Mouse (Mus musculus) heart, embryonic 15.5 days (tissue): ENCODE data around the gene Oprl1. TPM values are rescaled to one million over a fixed set of nuclear protein-coding genes. Genes with fewer than 3 reads are reported as not detected.

Experiments used
- ATAC-seq: fragments of 200-750 bp; cut with Nextera tagmentation; replicated peaks from 2 replicates; pipeline ENCODE4 v1.8.0; 2017; ENCODE audit warnings: low read depth, moderate TSS enrichment; ENCODE audit not compliant: insufficient number of reproducible peaks, insufficient read depth, low FRiP score
- H3K27ac ChIP-seq: fragments of 300-500 bp; sonication (generic); 2 replicates; pipeline ENCODE4 v1.5.1; 2015; ENCODE audit warnings: mild to moderate bottlenecking, inconsistent platforms
- H3K27me3 ChIP-seq: fragments of 300-500 bp; sonication (generic); 2 replicates; pipeline ENCODE4 v1.6.1; 2015; ENCODE audit warnings: inconsistent platforms
- H3K36me3 ChIP-seq: fragments of 300-500 bp; sonication (generic); 2 replicates; pipeline ENCODE4 v1.6.1; 2015; ENCODE audit warnings: mild to moderate bottlenecking, inconsistent platforms
- H3K4me1 ChIP-seq: fragments of 300-500 bp; sonication (generic); replicated peaks from 2 replicates; pipeline ENCODE4 v1.6.1; 2015; ENCODE audit warnings: inconsistent platforms
- H3K4me2 ChIP-seq: fragments of 300-500 bp; sonication (generic); 2 replicates; pipeline ENCODE4 v1.6.1; 2015; ENCODE audit warnings: inconsistent platforms, mild to moderate bottlenecking, moderate library complexity
- H3K4me3 ChIP-seq: fragments of 300-500 bp; sonication (generic); 2 replicates; pipeline ENCODE4 v1.5.1; 2015; ENCODE audit warnings: mild to moderate bottlenecking, inconsistent platforms
- H3K9ac ChIP-seq: fragments of 300-500 bp; sonication (generic); 2 replicates; pipeline ENCODE4 v1.6.1; 2015; ENCODE audit warnings: mild to moderate bottlenecking, inconsistent platforms
- H3K9me3 ChIP-seq: fragments of 300-500 bp; sonication (generic); replicated peaks from 2 replicates; pipeline ENCODE4 v1.6.1; 2016; ENCODE audit warnings: inconsistent platforms
- WGBS: fragments of 180-500 bp; shearing (Covaris S2); methylation state at CpG from one replicate; pipeline ENCODE4 v1.1.7; 2015; ENCODE audit warnings: mixed read lengths; 5-methylcytosine and 5-hydroxymethylcytosine counted together
- polyA plus RNA-seq: library from polyadenylated mRNA; unstranded; fragments of >200 nt; fragmentation: Nextera tagmentation; extraction: Ambion mirVana; gene quantifications from 2 replicates; pipeline ENCODE4 v1.2.1, GENCODE M21; 2015

The Oprl1 gene
- polyA plus RNA-seq, 1 experiment from 2014 or later: 1.8 TPM

- H3K27me3 ChIP-seq: peaks cover 5% of the 10 kb centered on the region; the same call in 1 of the 2 replicates
- ATAC-seq: peak; percentile 33
- no peak overlapping the region for H3K4me2 ChIP-seq
- no peak overlapping the region for H3K4me3 ChIP-seq
- H3K9ac ChIP-seq: no peak overlapping the region
- peaks cover 24% of the 10 kb centered on the region for H3K4me1 ChIP-seq
- H3K27ac ChIP-seq: no peak overlapping the region
- H3K9me3 ChIP-seq: no peaks in the 10 kb centered on the region
- H3K36me3 ChIP-seq: no peaks in the 10 kb centered on the region
- 50% methylated on average over 1 of the region's 1 CpGs for WGBS
Measured at GRCm38 (mm10) chr2:181678780-181679179, 36.0 kb upstream of the Oprl1 start.

GRCm38 (mm10) chr2:181679951-181680715 lies 34.7 kb upstream of the Oprl1 start, which contains the start of gene Tcea2:
Gene Tcea2 (plus strand): TSS chr2:181680310.
- Histone ChIP-seq H3K27ac (peak within 1 kb of the TSS; percentile 59), H3K36me3 (no peaks in the 10 kb centered on the region), H3K27me3 (no peaks in the 10 kb centered on the region), H3K9me3 (no peaks in the 10 kb centered on the region), H3K4me3 (peak within 1 kb of the TSS; percentile 81), H3K4me2 (peak within 1 kb of the TSS; percentile 95), H3K4me1 (peaks cover 23% of the 10 kb centered on the region), H3K9ac (peak within 1 kb of the TSS; percentile 87)
- under 1% methylated on average over 61 of the region's 69 CpGs for WGBS
- ATAC-seq: peak; percentile 19

- peak overlapping the region; percentile 95 for H3K4me2 ChIP-seq
- H3K4me3 ChIP-seq: peak overlapping the region; percentile 81
- H3K4me1 ChIP-seq: peaks cover 17% of the 10 kb centered on the region
- peak overlapping the region; percentile 59; the same call in 1 of the 2 replicates for H3K27ac ChIP-seq
- ATAC-seq: peak; percentile 6; the same call in 1 of the 2 replicates
- H3K9me3 ChIP-seq: no peaks in the 10 kb centered on the region
- WGBS: 13% methylated on average over 7 of the region's 7 CpGs
- H3K36me3 ChIP-seq: no peaks in the 10 kb centered on the region
- H3K9ac ChIP-seq: peak overlapping the region; percentile 87
- H3K27me3 ChIP-seq: no peaks in the 10 kb centered on the region
Measured at GRCm38 (mm10) chr2:181680716-181681117, 34.1 kb upstream of the Oprl1 start.

- no peak for ATAC-seq
- WGBS: 91% methylated on average over 1 of the region's 1 CpGs
- Histone ChIP-seq H3K27me3 (no peaks in the 10 kb centered on the region), H3K4me2 (no peak overlapping the region), H3K4me3 (no peak overlapping the region), H3K9me3 (no peaks in the 10 kb centered on the region), H3K27ac (no peak overlapping the region), H3K4me1 (peaks cover 16% of the 10 kb centered on the region), H3K9ac (no peak overlapping the region), H3K36me3 (no peaks in the 10 kb centered on the region)
Measured at GRCm38 (mm10) chr2:181681978-181682377, 32.8 kb upstream of the Oprl1 start.

GRCm38 (mm10) chr2:181683381-181683780 lies 31.4 kb upstream of the Oprl1 start:
- Histone ChIP-seq H3K4me1 (peaks cover 16% of the 10 kb centered on the region), H3K4me2 (no peak overlapping the region), H3K27me3 (no peaks in the 10 kb centered on the region), H3K9me3 (no peaks in the 10 kb centered on the region), H3K36me3 (peaks cover 6% of the 10 kb centered on the region; the same call in 1 of the 2 replicates), H3K27ac (no peak overlapping the region), H3K9ac (no peak overlapping the region), H3K4me3 (no peak overlapping the region)
- ATAC-seq: no peak
- WGBS: 62% methylated on average over 4 of the region's 4 CpGs

GRCm38 (mm10) chr2:181684713-181685112 lies 30.1 kb upstream of the Oprl1 start:
- no peaks in the 10 kb centered on the region for H3K27me3 ChIP-seq
- H3K36me3 ChIP-seq: peaks cover 18% of the 10 kb centered on the region
- peaks cover 11% of the 10 kb centered on the region for H3K4me1 ChIP-seq
- no peak for ATAC-seq
- H3K9me3 ChIP-seq: no peaks in the 10 kb centered on the region
- 57% methylated on average over 1 of the region's 1 CpGs for WGBS
- no peak overlapping the region for H3K4me3 ChIP-seq
- no peak overlapping the region for H3K9ac ChIP-seq
- H3K27ac ChIP-seq: no peak overlapping the region
- no peak overlapping the region for H3K4me2 ChIP-seq

GRCm38 (mm10) chr2:181685686-181686085 lies 29.1 kb upstream of the Oprl1 start:
- ATAC-seq: no peak
- H3K9me3 ChIP-seq: no peaks in the 10 kb centered on the region
- WGBS: 87% methylated on average over 4 of the region's 4 CpGs

GRCm38 (mm10) chr2:181687586-181687985 lies 27.2 kb upstream of the Oprl1 start:
- Histone ChIP-seq H3K36me3 (peaks cover 18% of the 10 kb centered on the region), H3K9ac (no peak overlapping the region), H3K4me3 (no peak overlapping the region), H3K9me3 (no peaks in the 10 kb centered on the region), H3K4me2 (no peak overlapping the region), H3K27me3 (no peaks in the 10 kb centered on the region), H3K27ac (no peak overlapping the region), H3K4me1 (peaks cover 5% of the 10 kb centered on the region; the same call in 1 of the 2 replicates)
- no peak for ATAC-seq
- WGBS: 87% methylated on average over 8 of the region's 8 CpGs

More at GRCm38 (mm10) chr2:181685686-181686085, 29.1 kb upstream of the Oprl1 start:
- H3K9ac ChIP-seq: no peak overlapping the region
- H3K4me2 ChIP-seq: no peak overlapping the region
- H3K27ac ChIP-seq: no peak overlapping the region
- peaks cover 18% of the 10 kb centered on the region for H3K36me3 ChIP-seq
- no peaks in the 10 kb centered on the region for H3K27me3 ChIP-seq
- H3K4me3 ChIP-seq: no peak overlapping the region
- H3K4me1 ChIP-seq: peaks cover 10% of the 10 kb centered on the region

- ATAC-seq: no peak
- 86% methylated on average over 10 of the region's 10 CpGs for WGBS
Measured at GRCm38 (mm10) chr2:181689466-181690160, 25.2 kb upstream of the Oprl1 start.

GRCm38 (mm10) chr2:181691083-181691482 lies 23.7 kb upstream of the Oprl1 start:
- no peak overlapping the region for H3K27ac ChIP-seq
- H3K27me3 ChIP-seq: no peaks in the 10 kb centered on the region
- no peaks in the 10 kb centered on the region for H3K9me3 ChIP-seq
- peak overlapping the region; percentile 28; the same call in 1 of the 2 replicates for H3K4me2 ChIP-seq
- peaks cover 15% of the 10 kb centered on the region for H3K4me1 ChIP-seq
- 81% methylated on average over 6 of the region's 6 CpGs for WGBS
- ATAC-seq: no peak
- H3K9ac ChIP-seq: no peak overlapping the region
- peaks cover 18% of the 10 kb centered on the region for H3K36me3 ChIP-seq
- no peak overlapping the region for H3K4me3 ChIP-seq

More at GRCm38 (mm10) chr2:181689466-181690160, 25.2 kb upstream of the Oprl1 start:
- Histone ChIP-seq H3K27ac (no peak overlapping the region), H3K4me2 (no peak overlapping the region), H3K9ac (no peak overlapping the region), H3K9me3 (no peaks in the 10 kb centered on the region), H3K27me3 (no peaks in the 10 kb centered on the region), H3K4me3 (no peak overlapping the region), H3K36me3 (peaks cover 18% of the 10 kb centered on the region), H3K4me1 (peaks cover 15% of the 10 kb centered on the region)

- ATAC-seq: no peak
- H3K4me3 ChIP-seq: no peak overlapping the region
- H3K4me2 ChIP-seq: peak overlapping the region; percentile 28; the same call in 1 of the 2 replicates
- peaks cover 18% of the 10 kb centered on the region for H3K36me3 ChIP-seq
- peaks cover 15% of the 10 kb centered on the region for H3K4me1 ChIP-seq
- no peaks in the 10 kb centered on the region for H3K9me3 ChIP-seq
- no peak overlapping the region for H3K27ac ChIP-seq
- WGBS: 81% methylated on average over 4 of the region's 4 CpGs
- no peak overlapping the region for H3K9ac ChIP-seq
- H3K27me3 ChIP-seq: no peaks in the 10 kb centered on the region
Measured at GRCm38 (mm10) chr2:181691571-181691970, 23.2 kb upstream of the Oprl1 start.
